Mouse (Mus musculus): ENCODE measurements at regions not wholly inside any gene's neighbourhood (a gene's known extent, or its start where the extent isn't known, plus 50 kb on each side); places are given as distances from the start of the nearest gene placed in this dataset.

GRCm38 (mm10) chr2:173456924-173457623, 65.3 kb upstream of the 1700021F07Rik start:
- no peak for TF ChIP-seq POLR2A (IDR thresholded peaks at IDR 0.05; ENCODE audit: control insufficient read depth, extremely low read depth, insufficient read depth, low read length, poor library complexity)
- no peak for TF ChIP-seq CTCF (IDR thresholded peaks at IDR 0.05; ENCODE audit: borderline replicate concordance, control insufficient read depth, extremely low read depth, insufficient read depth, low read length, poor library complexity)
- peaks cover 23% of the 10 kb centered on the region for H3K4me1 ChIP-seq (replicated peaks; ENCODE audit: control insufficient read depth, insufficient read depth, low read length)
- H3K4me3 ChIP-seq (ENCODE audit: control insufficient read depth, insufficient read depth, low read length), result no peak overlapping the region
- H3K27me3 ChIP-seq (ENCODE audit: control insufficient read depth, insufficient read depth, low read length), result no peaks in the 10 kb centered on the region
- H3K27ac ChIP-seq (ENCODE audit: control insufficient read depth, insufficient read depth, low read length), result no peak overlapping the region
- WGBS, result 91% methylated on average over 9 of the region's 9 CpGs
- H3K36me3 ChIP-seq (ENCODE audit: control insufficient read depth, insufficient read depth, low read length), result no peaks in the 10 kb centered on the region
- DNase-seq, result no peak

- WGBS, result 97% methylated on average over 18 of the region's 18 CpGs
- H3K4me3 ChIP-seq (ENCODE audit: control insufficient read depth, insufficient read depth, low read length), result no peak overlapping the region
- H3K36me3 ChIP-seq (ENCODE audit: control insufficient read depth, insufficient read depth, low read length), result no peaks in the 10 kb centered on the region
- H3K27ac ChIP-seq (ENCODE audit: control insufficient read depth, insufficient read depth, low read length), result no peak overlapping the region
- TF ChIP-seq POLR2A (IDR thresholded peaks at IDR 0.05; ENCODE audit: control insufficient read depth, extremely low read depth, insufficient read depth, low read length, poor library complexity), result no peak
- H3K4me1 ChIP-seq (replicated peaks; ENCODE audit: control insufficient read depth, insufficient read depth, low read length), result peaks cover 19% of the 10 kb centered on the region
- H3K27me3 ChIP-seq (ENCODE audit: control insufficient read depth, insufficient read depth, low read length), result no peaks in the 10 kb centered on the region
- DNase-seq, result no peak
Observed at GRCm38 (mm10) chr2:173457624-173458320, 64.6 kb upstream of the 1700021F07Rik start.

GRCm38 (mm10) chr2:173458861-173459260, 63.5 kb upstream of the 1700021F07Rik start:
- Histone ChIP-seq H3K27me3 (ENCODE audit: control insufficient read depth, insufficient read depth, low read length) (no peaks in the 10 kb centered on the region), H3K36me3 (ENCODE audit: control insufficient read depth, insufficient read depth, low read length) (no peaks in the 10 kb centered on the region), H3K27ac (ENCODE audit: control insufficient read depth, insufficient read depth, low read length) (no peak overlapping the region), H3K4me3 (ENCODE audit: control insufficient read depth, insufficient read depth, low read length) (no peak overlapping the region), H3K4me1 (replicated peaks; ENCODE audit: control insufficient read depth, insufficient read depth, low read length) (peaks cover 16% of the 10 kb centered on the region)
- no peak for TF ChIP-seq CTCF (IDR thresholded peaks at IDR 0.05; ENCODE audit: borderline replicate concordance, control insufficient read depth, extremely low read depth, insufficient read depth, low read length, poor library complexity)
- TF ChIP-seq POLR2A (IDR thresholded peaks at IDR 0.05; ENCODE audit: control insufficient read depth, extremely low read depth, insufficient read depth, low read length, poor library complexity), result no peak
- DNase-seq, result no peak
- WGBS, result 97% methylated on average over 12 of the region's 12 CpGs

GRCm38 (mm10) chr2:173463313-173463712, 59.1 kb upstream of the 1700021F07Rik start:
- Histone ChIP-seq H3K27ac (ENCODE audit: control insufficient read depth, insufficient read depth, low read length) (no peak overlapping the region), H3K4me3 (ENCODE audit: control insufficient read depth, insufficient read depth, low read length) (no peak overlapping the region), H3K27me3 (ENCODE audit: control insufficient read depth, insufficient read depth, low read length) (no peaks in the 10 kb centered on the region), H3K36me3 (ENCODE audit: control insufficient read depth, insufficient read depth, low read length) (no peaks in the 10 kb centered on the region), H3K4me1 (replicated peaks; ENCODE audit: control insufficient read depth, insufficient read depth, low read length) (peaks cover 13% of the 10 kb centered on the region)
- TF ChIP-seq CTCF (IDR thresholded peaks at IDR 0.05; ENCODE audit: borderline replicate concordance, control insufficient read depth, extremely low read depth, insufficient read depth, low read length, poor library complexity) (no peak), POLR2A (IDR thresholded peaks at IDR 0.05; ENCODE audit: control insufficient read depth, extremely low read depth, insufficient read depth, low read length, poor library complexity) (no peak)
- no peak for DNase-seq
- WGBS, result 99% methylated on average over 9 of the region's 9 CpGs

GRCm38 (mm10) chr2:173464562-173464961, 57.8 kb upstream of the 1700021F07Rik start:
- WGBS, result 97% methylated on average over 2 of the region's 2 CpGs
- Histone ChIP-seq H3K27ac (ENCODE audit: control insufficient read depth, insufficient read depth, low read length) (no peak overlapping the region), H3K4me1 (replicated peaks; ENCODE audit: control insufficient read depth, insufficient read depth, low read length) (peaks cover 20% of the 10 kb centered on the region)

GRCm38 (mm10) chr2:173465006-173465620, 57.3 kb upstream of the 1700021F07Rik start:
- H3K27ac ChIP-seq (ENCODE audit: control insufficient read depth, insufficient read depth, low read length), result no peak overlapping the region

More at GRCm38 (mm10) chr2:173464562-173464961, 57.8 kb upstream of the 1700021F07Rik start:
- no peak for DNase-seq
- TF ChIP-seq CTCF (IDR thresholded peaks at IDR 0.05; ENCODE audit: borderline replicate concordance, control insufficient read depth, extremely low read depth, insufficient read depth, low read length, poor library complexity), result no peak
- TF ChIP-seq POLR2A (IDR thresholded peaks at IDR 0.05; ENCODE audit: control insufficient read depth, extremely low read depth, insufficient read depth, low read length, poor library complexity), result no peak
- Histone ChIP-seq H3K27me3 (ENCODE audit: control insufficient read depth, insufficient read depth, low read length) (no peaks in the 10 kb centered on the region), H3K4me3 (ENCODE audit: control insufficient read depth, insufficient read depth, low read length) (no peak overlapping the region), H3K36me3 (ENCODE audit: control insufficient read depth, insufficient read depth, low read length) (no peaks in the 10 kb centered on the region)

More at GRCm38 (mm10) chr2:173465006-173465620, 57.3 kb upstream of the 1700021F07Rik start:
- Histone ChIP-seq H3K4me1 (replicated peaks; ENCODE audit: control insufficient read depth, insufficient read depth, low read length) (peaks cover 25% of the 10 kb centered on the region), H3K36me3 (ENCODE audit: control insufficient read depth, insufficient read depth, low read length) (no peaks in the 10 kb centered on the region), H3K4me3 (ENCODE audit: control insufficient read depth, insufficient read depth, low read length) (no peak overlapping the region), H3K27me3 (ENCODE audit: control insufficient read depth, insufficient read depth, low read length) (no peaks in the 10 kb centered on the region)
- WGBS, result 81% methylated on average over 6 of the region's 6 CpGs
- no peak for DNase-seq
- TF ChIP-seq POLR2A (IDR thresholded peaks at IDR 0.05; ENCODE audit: control insufficient read depth, extremely low read depth, insufficient read depth, low read length, poor library complexity), result no peak

Data from thymus, adult 2 months (tissue).